Mouse (Mus musculus): ENCODE data around the gene Ahctf1. TPM values are rescaled to one million over a fixed set of nuclear protein-coding genes. Genes with fewer than 3 reads are reported as not detected.
"Not testable (repeated sequence)": the region's sequence is repeated elsewhere in the genome, so short reads cannot be mapped to it uniquely, and the experiment has no call there.

Gene Ahctf1
- polyA plus RNA-seq, 1 experiment from 2014 or later, result 22.6 TPM

GRCm38 (mm10) chr1:179828900-179829299 lies 25.4 kb upstream of the Ahctf1 start:
- Histone ChIP-seq H3K9ac (no peak overlapping the region), H3K9me3 (no peaks in the 10 kb centered on the region), H3K4me1 (no peaks in the 10 kb centered on the region), H3K27ac (no peak overlapping the region), H3K4me2 (no peak overlapping the region), H3K36me3 (no peaks in the 10 kb centered on the region), H3K27me3 (no peaks in the 10 kb centered on the region), H3K4me3 (no peak overlapping the region)
- ATAC-seq (ENCODE audit: borderline replicate concordance, extremely low read depth, low FRiP score, low TSS enrichment), result no peak
- 63% methylated on average over 4 of the region's 4 CpGs for WGBS

GRCm38 (mm10) chr1:179828051-179828450 lies 24.6 kb upstream of the Ahctf1 start:
- no peak overlapping the region for H3K4me3 ChIP-seq
- H3K9me3 ChIP-seq, result no peaks in the 10 kb centered on the region
- no peak overlapping the region for H3K4me2 ChIP-seq
- no peaks in the 10 kb centered on the region for H3K4me1 ChIP-seq
- WGBS, result 90% methylated on average over 5 of the region's 5 CpGs
- no peak overlapping the region for H3K9ac ChIP-seq
- ATAC-seq (ENCODE audit: borderline replicate concordance, extremely low read depth, low FRiP score, low TSS enrichment), result no peak
- no peaks in the 10 kb centered on the region for H3K36me3 ChIP-seq
- no peaks in the 10 kb centered on the region for H3K27me3 ChIP-seq
- H3K27ac ChIP-seq, result no peak overlapping the region

GRCm38 (mm10) chr1:179824549-179824948 lies 21.1 kb upstream of the Ahctf1 start:
- H3K27me3 ChIP-seq, result no peaks in the 10 kb centered on the region
- 61% methylated on average over 5 of the region's 5 CpGs for WGBS

GRCm38 (mm10) chr1:179818490-179819278 lies 15.2 kb upstream of the Ahctf1 start:
- H3K9ac ChIP-seq; H3K36me3 ChIP-seq; H3K4me3 ChIP-seq; H3K27me3 ChIP-seq; H3K4me2 ChIP-seq; H3K4me1 ChIP-seq; ATAC-seq (ENCODE audit: borderline replicate concordance, extremely low read depth, low FRiP score, low TSS enrichment); H3K9me3 ChIP-seq; H3K27ac ChIP-seq: not testable (repeated sequence)
- 82% methylated on average over 11 of the region's 11 CpGs for WGBS

More at GRCm38 (mm10) chr1:179824549-179824948, 21.1 kb upstream of the Ahctf1 start:
- ATAC-seq (ENCODE audit: borderline replicate concordance, extremely low read depth, low FRiP score, low TSS enrichment), result no peak
- Histone ChIP-seq H3K9me3 (no peaks in the 10 kb centered on the region), H3K4me2 (no peak overlapping the region), H3K4me1 (no peaks in the 10 kb centered on the region), H3K27ac (no peak overlapping the region), H3K4me3 (no peak overlapping the region), H3K9ac (no peak overlapping the region), H3K36me3 (no peaks in the 10 kb centered on the region)

GRCm38 (mm10) chr1:179814616-179815015 lies 11.1 kb upstream of the Ahctf1 start:
- 75% methylated on average over 2 of the region's 2 CpGs for WGBS
- no peak overlapping the region for H3K9ac ChIP-seq
- H3K27me3 ChIP-seq, result no peaks in the 10 kb centered on the region
- no peak overlapping the region for H3K27ac ChIP-seq
- no peak overlapping the region for H3K4me3 ChIP-seq
- H3K4me1 ChIP-seq, result no peaks in the 10 kb centered on the region
- ATAC-seq (ENCODE audit: borderline replicate concordance, extremely low read depth, low FRiP score, low TSS enrichment), result no peak
- H3K9me3 ChIP-seq, result no peaks in the 10 kb centered on the region
- no peaks in the 10 kb centered on the region for H3K36me3 ChIP-seq
- H3K4me2 ChIP-seq, result no peak overlapping the region

GRCm38 (mm10) chr1:179813385-179813784 lies 9.9 kb upstream of the Ahctf1 start:
- Histone ChIP-seq H3K9ac (no peak overlapping the region), H3K4me2 (no peak overlapping the region), H3K4me3 (no peak overlapping the region), H3K27me3 (no peaks in the 10 kb centered on the region), H3K9me3 (no peaks in the 10 kb centered on the region), H3K4me1 (no peaks in the 10 kb centered on the region), H3K36me3 (no peaks in the 10 kb centered on the region), H3K27ac (no peak overlapping the region)
- 51% methylated on average over 2 of the region's 2 CpGs for WGBS
- ATAC-seq (ENCODE audit: borderline replicate concordance, extremely low read depth, low FRiP score, low TSS enrichment), result no peak

GRCm38 (mm10) chr1:179808300-179808699 lies 4.8 kb upstream of the Ahctf1 start:
- 48% methylated on average over 3 of the region's 3 CpGs for WGBS
- no peak for ATAC-seq (ENCODE audit: borderline replicate concordance, extremely low read depth, low FRiP score, low TSS enrichment)

GRCm38 (mm10) chr1:179807468-179807867 lies 4.0 kb upstream of the Ahctf1 start:
- no peak overlapping the region for H3K4me3 ChIP-seq
- no peaks in the 10 kb centered on the region for H3K36me3 ChIP-seq
- H3K27me3 ChIP-seq, result no peaks in the 10 kb centered on the region
- H3K4me2 ChIP-seq, result no peak overlapping the region
- peaks cover 7% of the 10 kb centered on the region; the same call in 1 of the 2 replicates for H3K4me1 ChIP-seq
- WGBS, result 54% methylated on average over 4 of the region's 4 CpGs
- no peak overlapping the region for H3K27ac ChIP-seq
- no peak overlapping the region for H3K9ac ChIP-seq
- ATAC-seq (ENCODE audit: borderline replicate concordance, extremely low read depth, low FRiP score, low TSS enrichment), result no peak
- no peaks in the 10 kb centered on the region for H3K9me3 ChIP-seq

More at GRCm38 (mm10) chr1:179808300-179808699, 4.8 kb upstream of the Ahctf1 start:
- Histone ChIP-seq H3K36me3 (no peaks in the 10 kb centered on the region), H3K4me1 (0 out of 2 replicates have a peak, but pooled peaks cover 7% of the 10 kb centered on the region), H3K27ac (no peak overlapping the region), H3K27me3 (no peaks in the 10 kb centered on the region), H3K4me2 (no peak overlapping the region), H3K4me3 (no peak overlapping the region), H3K9me3 (no peaks in the 10 kb centered on the region), H3K9ac (no peak overlapping the region)

GRCm38 (mm10) chr1:179805751-179806150 lies 2.3 kb upstream of the Ahctf1 start:
- Histone ChIP-seq H3K4me3 (no peak overlapping the region), H3K4me1 (peaks cover 21% of the 10 kb centered on the region), H3K9me3 (no peaks in the 10 kb centered on the region), H3K36me3 (no peaks in the 10 kb centered on the region), H3K4me2 (no peak overlapping the region), H3K27me3 (no peaks in the 10 kb centered on the region), H3K27ac (no peak overlapping the region), H3K9ac (no peak overlapping the region)
- WGBS, result 84% methylated on average over 5 of the region's 5 CpGs
- no peak for ATAC-seq (ENCODE audit: borderline replicate concordance, extremely low read depth, low FRiP score, low TSS enrichment)

- no peaks in the 10 kb centered on the region for H3K27me3 ChIP-seq
- H3K4me3 ChIP-seq, result peak overlapping the region; percentile 95
- peak overlapping the region; percentile 100 for H3K27ac ChIP-seq
- H3K4me2 ChIP-seq, result peak overlapping the region; percentile 72
- 37% methylated on average over 11 of the region's 11 CpGs for WGBS
- no peak for ATAC-seq (ENCODE audit: borderline replicate concordance, extremely low read depth, low FRiP score, low TSS enrichment)
- H3K9ac ChIP-seq, result peak overlapping the region; percentile 34
- peaks cover 27% of the 10 kb centered on the region for H3K4me1 ChIP-seq
- H3K9me3 ChIP-seq, result no peaks in the 10 kb centered on the region
- H3K36me3 ChIP-seq, result no peaks in the 10 kb centered on the region
These were observed 831 bp upstream of the Ahctf1 start for GRCm38 (mm10) chr1:179804140-179804881.

GRCm38 (mm10) chr1:179802610-179803512 lies 619 bp downstream of the Ahctf1 start, which contains the start of gene Gm10518:
TSS of gene Gm10518 (plus strand) at chr1:179803376.
- Histone ChIP-seq H3K9ac (peak within 1 kb of the TSS; percentile 94), H3K4me1 (peaks cover 27% of the 10 kb centered on the region), H3K4me3 (peak within 1 kb of the TSS; percentile 95), H3K27ac (peak within 1 kb of the TSS; percentile 100), H3K27me3 (no peaks in the 10 kb centered on the region), H3K4me2 (peak within 1 kb of the TSS; percentile 72), H3K36me3 (peaks cover 8% of the 10 kb centered on the region), H3K9me3 (no peaks in the 10 kb centered on the region)
- ATAC-seq (ENCODE audit: borderline replicate concordance, extremely low read depth, low FRiP score, low TSS enrichment), result peak; percentile 55
- WGBS, result under 1% methylated on average over 87 of the region's 94 CpGs

All from lung, embryonic 15.5 days (tissue).